Mouse (Mus musculus) left cerebral cortex, adult 6 months (tissue): ENCODE results near the gene Poc5. TPM values are rescaled to one million over a fixed set of nuclear protein-coding genes. Genes with fewer than 3 reads are reported as not detected.

Experiments used
- long read RNA-seq, 2 experiments: library from polyadenylated mRNA; unstranded; transcript quantifications; one replicate each; pipeline ENCODE4 v2.0.0; 2019 to 2020
- polyA plus RNA-seq: library from polyadenylated mRNA; unstranded; fragments of <200 nt; fragmentation: Nextera tagmentation; gene quantifications from 2 replicates; pipeline ENCODE4 v1.2.3, GENCODE M21; 2021

The Poc5 gene
- polyA plus RNA-seq = 12.4 and 15.5 TPM in 2 replicates
- long read RNA-seq, experiment 1, full-length matches to known transcripts = 230 of 265 reads
- long read RNA-seq, experiment 1, partial matches to known transcripts = 14 of 265 reads
- long read RNA-seq, experiment 1, other reads (novel, unspliced or antisense) = 21 of 265 reads
- long read RNA-seq, experiment 2, full-length matches to known transcripts = 12 of 22 reads
- long read RNA-seq, experiment 2, partial matches to known transcripts = 4 of 22 reads
- long read RNA-seq, experiment 2, other reads (novel, unspliced or antisense) = 6 of 22 reads

DNA sequence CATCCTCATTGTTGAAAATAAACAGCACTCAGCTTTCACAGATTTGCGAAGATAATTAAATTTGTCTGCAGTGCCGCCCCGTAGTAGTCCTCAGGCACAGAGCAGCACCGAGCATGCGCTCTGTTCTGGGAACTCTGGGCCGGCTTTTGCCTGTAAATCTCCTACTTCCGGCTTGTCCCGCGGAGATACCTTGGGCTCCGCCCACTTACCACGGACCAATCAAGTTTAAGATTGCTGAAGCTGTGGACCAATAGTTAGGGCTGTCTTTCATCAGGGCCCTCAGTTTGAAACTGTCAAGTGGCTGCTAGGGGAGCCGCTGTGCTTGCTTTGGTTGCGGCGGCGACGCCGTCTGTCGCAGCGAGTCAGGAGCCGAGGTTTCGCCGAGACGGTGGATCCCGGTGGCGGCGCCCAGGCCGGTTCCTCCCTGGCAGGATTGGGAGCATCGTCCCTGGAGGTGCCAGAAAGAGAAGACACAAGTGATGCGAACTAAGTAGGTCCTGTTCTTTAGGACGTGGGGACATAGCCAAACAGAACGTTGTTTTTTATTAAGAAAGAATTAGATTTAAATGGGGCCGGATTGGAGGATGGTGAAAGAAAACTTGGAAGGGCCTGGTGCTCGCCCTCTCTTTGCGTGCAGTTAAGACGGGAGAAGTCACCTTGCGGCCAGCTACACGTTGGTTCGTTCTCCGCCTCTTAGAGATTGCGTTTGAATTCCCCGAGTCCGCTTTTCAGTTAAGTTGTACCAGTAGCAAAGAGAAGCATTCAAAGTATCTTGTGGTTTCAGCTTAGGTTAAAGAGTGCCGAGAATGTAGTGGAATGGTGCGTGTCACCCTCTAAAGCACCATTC, at the start of gene Poc5:
Gene Poc5, plus strand, starts transcription at position 253 of the 847 bp plus-strand sequence.

Other genes starting within 250 kb of the Poc5 start
- gene Ankdd1b, start 82.9 kb downstream of the Poc5 start, polyA plus RNA-seq = 0.15 and 0.19 TPM in 2 replicates
- gene Gm17622, start 102.4 kb downstream of the Poc5 start, polyA plus RNA-seq = not detected in 2 replicates
- 3.7 and 4.0 TPM in 2 replicates for gene Polk, start 154.3 kb downstream of the Poc5 start, polyA plus RNA-seq
- gene Col4a3bp, start 154.3 kb downstream of the Poc5 start, polyA plus RNA-seq = 8.9 and 11.6 TPM in 2 replicates